Mouse (Mus musculus): Measurements from ENCODE around the gene Ret.

DNA sequence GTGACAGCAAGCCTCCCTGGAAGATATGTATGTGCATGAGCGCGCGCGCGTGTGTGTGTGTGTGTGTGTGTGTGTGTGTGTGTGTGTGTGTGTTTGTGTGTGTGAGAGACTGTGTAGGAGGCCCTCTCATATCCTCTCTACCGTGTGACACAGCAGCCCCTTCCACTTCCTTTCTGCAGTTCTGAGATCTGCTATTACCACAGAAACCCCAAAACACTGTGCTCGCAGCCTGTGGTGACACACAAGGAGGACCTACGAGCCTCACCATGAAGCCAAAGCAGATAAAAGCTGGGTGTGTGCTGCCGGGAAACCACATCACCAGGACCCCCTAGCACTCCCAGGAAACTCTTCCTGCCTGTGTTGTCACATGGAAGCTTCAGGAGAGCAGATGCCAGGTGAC lies 30.5 kb downstream of the Ret start:
- TF ChIP-seq CTCF (IDR thresholded peaks at IDR 0.05; ENCODE audit: borderline replicate concordance, control insufficient read depth, extremely low read depth, insufficient read depth, low read length, poor library complexity) (no peak), POLR2A (IDR thresholded peaks at IDR 0.05; ENCODE audit: control insufficient read depth, extremely low read depth, insufficient read depth, low read length, poor library complexity) (no peak)
